8 mouse cellular contexts compared by ENCODE assay signal in genomic region chr9:50727171-50727924, GRCm38 (mm10). TPM values are rescaled to one million over a fixed set of nuclear protein-coding genes. Genes with fewer than 3 reads are reported as not detected.
A peak's percentile ranks its signal among the peaks of the same experiment; 100 is the strongest.
DNase-seq lines count a peak whose midpoint lies in the region; ATAC-seq lines count a peak whose summit lies in the region.

No protein-coding gene starts in this region.

- DNase-seq in left cerebral cortex, adult 11 months (ENCODE audit: low spot score): peak; percentile 44
- no peak for DNase-seq in left cerebral cortex, postnatal 4 days
- DNase-seq in brain, adult 2 months (ENCODE audit: low read depth, low spot score): peak; percentile 90
- DNase-seq in layer of hippocampus, postnatal 10 days (ENCODE audit: low spot score in 2 of 2): peak; percentile 49
- DNase-seq in urinary bladder, adult 2 months (ENCODE audit: low spot score): no peak
- DNase-seq in kidney, adult 18-20 months: no peak

- peak overlapping the region; percentile 87 for H3K27ac ChIP-seq in forebrain, embryonic 15.5 days (replicated peaks)
- H3K27ac ChIP-seq in midbrain, embryonic 15.5 days: peak overlapping the region; percentile 87

- ATAC-seq in forebrain, embryonic 15.5 days (replicated peaks): peak; percentile 27
- peak; percentile 40 for ATAC-seq in midbrain, embryonic 15.5 days (replicated peaks)

- H3K4me1 ChIP-seq in forebrain, embryonic 15.5 days: peaks cover 60% of the 10 kb centered on the region
- peaks cover 49% of the 10 kb centered on the region for H3K4me1 ChIP-seq in midbrain, embryonic 15.5 days

- 3% methylated on average over 30 of the region's 30 CpGs for WGBS in forebrain, embryonic 15.5 days
- under 1% methylated on average over 30 of the region's 30 CpGs for WGBS in midbrain, embryonic 15.5 days

- H3K4me2 ChIP-seq in forebrain, embryonic 15.5 days (replicated peaks): peak overlapping the region; percentile 78
- H3K4me2 ChIP-seq in midbrain, embryonic 15.5 days: peak overlapping the region; percentile 85

- H3K9ac ChIP-seq in forebrain, embryonic 15.5 days (replicated peaks): peak overlapping the region; percentile 57
- H3K9ac ChIP-seq in midbrain, embryonic 15.5 days: peak overlapping the region; percentile 72

- peak overlapping the region; percentile 57 for H3K4me3 ChIP-seq in forebrain, embryonic 15.5 days
- H3K4me3 ChIP-seq in midbrain, embryonic 15.5 days: peak overlapping the region; percentile 72

- H3K27me3 ChIP-seq in forebrain, embryonic 15.5 days: no peaks in the 10 kb centered on the region
- no peaks in the 10 kb centered on the region for H3K27me3 ChIP-seq in midbrain, embryonic 15.5 days (replicated peaks)

- H3K9me3 ChIP-seq in forebrain, embryonic 15.5 days: no peaks in the 10 kb centered on the region
- H3K9me3 ChIP-seq in midbrain, embryonic 15.5 days: no peaks in the 10 kb centered on the region

- H3K36me3 ChIP-seq in forebrain, embryonic 15.5 days: no peaks in the 10 kb centered on the region
- H3K36me3 ChIP-seq in midbrain, embryonic 15.5 days (replicated peaks): no peaks in the 10 kb centered on the region

- intact Hi-C loops in left cerebral cortex, postnatal 4 days (cut with DNase I): no loop called here

RNA-seq across cellular contexts. Expression of gene Dixdc1, which starts 12.0 kb away (rescaled TPM):
- total RNA-seq in left cerebral cortex, postnatal 4 days (2021): 10 to 100 TPM; 65.3 to 66.0 TPM
- 24.7 and 26.9 TPM in 2 replicates for polyA plus RNA-seq in forebrain, embryonic 15.5 days (2015; fragmentation: Nextera tagmentation; extraction: Ambion mirVana)
- total RNA-seq in layer of hippocampus, postnatal 10 days (2021): 10 to 100 TPM; 65.0 to 66.6 TPM
- 33.0 and 37.9 TPM in 2 replicates for polyA plus RNA-seq in midbrain, embryonic 15.5 days (2015; fragmentation: Nextera tagmentation; extraction: Ambion mirVana)
- 9.1 and 11.4 TPM in 2 replicates for polyA plus RNA-seq in urinary bladder, adult 2 months (2012; rRNA removed)

RNA-seq across cellular contexts. Expression of gene 2310030G06Rik, which starts 19.0 kb away (rescaled TPM):
- total RNA-seq in left cerebral cortex, postnatal 4 days (2021): 1 to 10 TPM; 1.8 to 2.0 TPM
- 1.4 and 1.5 TPM in 2 replicates for polyA plus RNA-seq in forebrain, embryonic 15.5 days (2015; fragmentation: Nextera tagmentation; extraction: Ambion mirVana)
- 1 to 10 TPM; 1.3 to 1.8 TPM for total RNA-seq in layer of hippocampus, postnatal 10 days (2021)
- 1.5 and 2.3 TPM in 2 replicates for polyA plus RNA-seq in midbrain, embryonic 15.5 days (2015; fragmentation: Nextera tagmentation; extraction: Ambion mirVana)
- polyA plus RNA-seq in urinary bladder, adult 2 months (2012; rRNA removed): 12.4 and 13.5 TPM in 2 replicates

RNA-seq across cellular contexts. Expression of gene Cryab, which starts 23.8 kb away (rescaled TPM):
- total RNA-seq in left cerebral cortex, postnatal 4 days (2021): 10 to 100 TPM; 39.1 to 40.9 TPM
- polyA plus RNA-seq in forebrain, embryonic 15.5 days (2015; fragmentation: Nextera tagmentation; extraction: Ambion mirVana): 13.1 and 14.1 TPM in 2 replicates
- 10 to 100 TPM; 43.1 to 44.7 TPM for total RNA-seq in layer of hippocampus, postnatal 10 days (2021)
- 10.7 and 11.8 TPM in 2 replicates for polyA plus RNA-seq in midbrain, embryonic 15.5 days (2015; fragmentation: Nextera tagmentation; extraction: Ambion mirVana)
- polyA plus RNA-seq in urinary bladder, adult 2 months (2012; rRNA removed): 150 and 169 TPM in 2 replicates

RNA-seq across cellular contexts. Expression of gene Hspb2, which starts 24.8 kb away (rescaled TPM):
- total RNA-seq in left cerebral cortex, postnatal 4 days (2021): 1 to 10 TPM; 1.0 to 1.3 TPM
- polyA plus RNA-seq in forebrain, embryonic 15.5 days (2015; fragmentation: Nextera tagmentation; extraction: Ambion mirVana): 1.4 TPM in 1 of 2 replicates, not detected in the other
- total RNA-seq in layer of hippocampus, postnatal 10 days (2021): 1 to 10 TPM in 1 of 2 experiments, under 1 TPM in 1; 0.85 to 1.1 TPM
- polyA plus RNA-seq in midbrain, embryonic 15.5 days (2015; fragmentation: Nextera tagmentation; extraction: Ambion mirVana): 0.87 and 1.1 TPM in 2 replicates
- polyA plus RNA-seq in urinary bladder, adult 2 months (2012; rRNA removed): 48.5 and 54.7 TPM in 2 replicates

RNA-seq across cellular contexts. Expression of gene Fdxacb1, which starts 40.7 kb away (rescaled TPM):
- 1 to 10 TPM; 5.9 to 8.3 TPM for total RNA-seq in left cerebral cortex, postnatal 4 days (2021)
- polyA plus RNA-seq in forebrain, embryonic 15.5 days (2015; fragmentation: Nextera tagmentation; extraction: Ambion mirVana): 10.9 and 11.0 TPM in 2 replicates
- total RNA-seq in layer of hippocampus, postnatal 10 days (2021): 1 to 10 TPM; 5.5 to 6.2 TPM
- polyA plus RNA-seq in midbrain, embryonic 15.5 days (2015; fragmentation: Nextera tagmentation; extraction: Ambion mirVana): 12.0 and 12.3 TPM in 2 replicates
- polyA plus RNA-seq in urinary bladder, adult 2 months (2012; rRNA removed): 8.2 and 8.6 TPM in 2 replicates

Comparison
In these comparisons a context has a peak if more than half of its experiments do, and no peak if none do; other contexts are left out.
1. DNase-seq: peak in left cerebral cortex, adult 11 months (single experiment), brain, adult 2 months (single experiment) and layer of hippocampus, postnatal 10 days (2 of 2); none in left cerebral cortex, postnatal 4 days (single experiment), urinary bladder, adult 2 months (single experiment) and kidney, adult 18-20 months (single experiment).